In the genomic region with DNA sequence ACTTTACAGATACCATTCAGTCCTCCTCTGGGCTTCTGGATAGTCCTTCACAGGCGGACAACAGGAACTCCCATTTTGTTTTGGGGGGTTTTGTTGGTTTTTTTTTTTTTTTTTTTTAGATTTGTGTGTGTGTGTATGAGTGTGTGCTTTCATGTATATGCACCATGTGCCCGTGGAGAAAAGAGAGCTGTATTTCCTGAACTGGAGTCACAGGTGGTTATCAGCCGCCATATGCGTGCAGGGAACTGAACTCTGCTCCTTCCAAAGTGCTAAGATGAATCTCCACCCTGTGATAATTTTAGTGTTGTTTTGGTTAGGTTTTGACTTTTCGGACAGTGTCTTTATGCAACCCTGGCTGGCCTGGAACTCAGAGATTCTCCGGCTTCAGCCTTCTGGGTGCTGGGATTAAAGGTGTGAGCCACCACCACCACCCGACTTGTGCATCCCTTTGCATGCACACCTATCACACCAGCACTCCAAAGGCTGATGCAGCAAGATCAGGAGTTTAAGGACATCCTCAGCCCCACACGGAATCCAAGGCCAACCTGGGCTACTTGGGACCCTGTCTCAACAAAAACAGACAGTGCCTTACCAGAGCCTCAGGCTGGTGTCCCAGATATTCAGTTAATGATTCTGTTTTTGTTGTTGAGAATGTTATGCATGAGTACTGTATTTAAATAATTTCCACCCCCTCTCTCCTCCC, we compare ENCODE assay signal across 8 mouse cellular contexts. TPM values are rescaled to one million over a fixed set of nuclear protein-coding genes. Genes with fewer than 3 reads are reported as not detected.
A peak's percentile ranks its signal among the peaks of the same experiment; 100 is the strongest.
DNase-seq lines count a peak whose midpoint lies in the region; ATAC-seq and TF ChIP-seq lines count a peak whose summit lies in the region.

No protein-coding gene starts in this region.

- TF ChIP-seq CTCF in gastrocnemius, adult 2 months (IDR thresholded peaks at IDR 0.05) = no peak
- no peak for TF ChIP-seq CTCF in E14TG2a.4 (conservative IDR thresholded peaks at IDR 0.05; ENCODE audit: low read length)
- TF ChIP-seq CTCF in liver, embryonic 14.5 days (IDR thresholded peaks at IDR 0.05; ENCODE audit: low read depth) = no peak

- no peak for DNase-seq in gastrocnemius, adult 2 months
- no peak for DNase-seq in gastrocnemius, adult 8-10 months (ENCODE audit: low spot score in 2 of 2)
- DNase-seq in liver, embryonic 14.5 days (ENCODE audit: low read depth in 3 of 3, low spot score in 3 of 3) = no peak
- DNase-seq in gastrocnemius, postnatal 14 days = no peak
- no peak for DNase-seq in urinary bladder, postnatal 4 days (ENCODE audit: low spot score in 2 of 2)
- DNase-seq in left cerebral cortex, adult 18-20 months (ENCODE audit: low spot score in 2 of 2) = no peak

- H3K4me1 ChIP-seq in E14TG2a.4 (replicated peaks; ENCODE audit: low read depth, low read length) = peaks cover 82% of the 10 kb centered on the region
- H3K4me1 ChIP-seq in hindbrain, embryonic 12.5 days = peaks cover 35% of the 10 kb centered on the region
- peaks cover 16 to 19% of the 10 kb centered on the region in 2 experiments for H3K4me1 ChIP-seq in liver, embryonic 14.5 days (replicated peaks; ENCODE audit: control insufficient read depth in 2 of 2, insufficient read depth in 2 of 2, low read length in 1 of 2)

- H3K27ac ChIP-seq in gastrocnemius, adult 2 months = peak overlapping the region; percentile 99
- no peak overlapping the region for H3K27ac ChIP-seq in hindbrain, embryonic 12.5 days
- peak overlapping the region; percentile 33; the same call in 1 of the 2 replicates for H3K27ac ChIP-seq in liver, embryonic 14.5 days

- H3K4me3 ChIP-seq in gastrocnemius, adult 2 months = peak overlapping the region; percentile 85
- H3K4me3 ChIP-seq in E14TG2a.4 (replicated peaks; ENCODE audit: low read length) = peak overlapping the region; percentile 97
- peak overlapping the region; percentile 72 for H3K4me3 ChIP-seq in hindbrain, embryonic 12.5 days
- H3K4me3 ChIP-seq in liver, embryonic 14.5 days (ENCODE audit: insufficient read depth in 1 of 2, low read depth in 2 of 2, low read length in 2 of 2) = peak overlapping the region; percentile 84 to 92

- 74% methylated on average over 8 of the region's 8 CpGs for WGBS in hindbrain, embryonic 12.5 days
- WGBS in liver, embryonic 14.5 days (ENCODE audit: insufficient replicate concordance) = 34% methylated on average over 8 of the region's 8 CpGs

- peaks cover 39% of the 10 kb centered on the region for H3K36me3 ChIP-seq in E14TG2a.4 (ENCODE audit: insufficient read depth, low read length)
- H3K36me3 ChIP-seq in hindbrain, embryonic 12.5 days = peaks cover 12% of the 10 kb centered on the region; the same call in 1 of the 2 replicates
- H3K36me3 ChIP-seq in liver, embryonic 14.5 days (replicated peaks; ENCODE audit: control insufficient read depth, insufficient read depth, low read depth) = peaks cover 2% of the 10 kb centered on the region

- no peaks in the 10 kb centered on the region for H3K9me3 ChIP-seq in E14TG2a.4 (ENCODE audit: low read length)
- H3K9me3 ChIP-seq in hindbrain, embryonic 12.5 days (replicated peaks) = no peaks in the 10 kb centered on the region
- no peaks in the 10 kb centered on the region for H3K9me3 ChIP-seq in liver, embryonic 14.5 days (ENCODE audit: control insufficient read depth, low read length)

- H3K27me3 ChIP-seq in E14TG2a.4 (ENCODE audit: insufficient read depth, low read length) = no peaks in the 10 kb centered on the region
- H3K27me3 ChIP-seq in hindbrain, embryonic 12.5 days = no peaks in the 10 kb centered on the region
- no peaks in the 10 kb centered on the region for H3K27me3 ChIP-seq in liver, embryonic 14.5 days (ENCODE audit: control insufficient read depth, insufficient read depth, low read length)

- TF ChIP-seq EP300 in liver, embryonic 14.5 days (IDR thresholded peaks at IDR 0.05; ENCODE audit: low read depth) = no peak

- H3K9ac ChIP-seq in hindbrain, embryonic 12.5 days = peak overlapping the region; percentile 91
- H3K9ac ChIP-seq in liver, embryonic 14.5 days (replicated peaks) = peak overlapping the region; percentile 79

- intact Hi-C loops in gastrocnemius, adult 2 months (cut with DNase I) = no loop called here
- intact Hi-C loops in gastrocnemius, postnatal 14 days (cut with DNase I; ENCODE audit: low total_unique reads) = no loop called here

- H3K4me2 ChIP-seq in hindbrain, embryonic 12.5 days (replicated peaks) = peak overlapping the region; percentile 93
- peak overlapping the region; percentile 70 for H3K4me2 ChIP-seq in liver, embryonic 14.5 days (ENCODE audit: low read depth)

- ATAC-seq in hindbrain, embryonic 12.5 days (ENCODE audit: low FRiP score) = no peak
- ATAC-seq in liver, embryonic 14.5 days (ENCODE audit: insufficient read depth) = no peak

RNA-seq across cellular contexts. Expression of a gene that starts 1.4 kb away (rescaled TPM):
- 100 to 1,000 TPM; 483 to 898 TPM for total RNA-seq in gastrocnemius, adult 2 months (2021)
- 100 to 1,000 TPM; 520 to 588 (median 538) TPM for total RNA-seq in gastrocnemius, adult 8-10 months (2022)
- 349 and 383 TPM in 2 replicates for polyA plus RNA-seq in hindbrain, embryonic 12.5 days (2016; fragmentation: Nextera tagmentation; extraction: Ambion mirVana)
- 68.1 and 86.1 TPM in 2 replicates for polyA plus RNA-seq in liver, embryonic 14.5 days (2012; rRNA removed)
- polyA plus RNA-seq in liver, embryonic 14.5 days (2014; fragmentation: Nextera tagmentation; extraction: Ambion mirVana) = 201 and 211 TPM in 2 replicates
- 100 to 1,000 TPM; 480 to 609 TPM for total RNA-seq in gastrocnemius, postnatal 14 days (2021)
- 100 to 1,000 TPM; 192 to 194 TPM for total RNA-seq in left cerebral cortex, adult 18-20 months (2021)

RNA-seq across cellular contexts. Expression of a gene that starts 24.3 kb away (rescaled TPM):
- 10 to 100 TPM; 20.0 to 23.7 TPM for total RNA-seq in gastrocnemius, adult 2 months (2021)
- 10 to 100 TPM; 17.2 to 22.5 (median 18.4) TPM for total RNA-seq in gastrocnemius, adult 8-10 months (2022)
- polyA plus RNA-seq in hindbrain, embryonic 12.5 days (2016; fragmentation: Nextera tagmentation; extraction: Ambion mirVana) = 110 and 113 TPM in 2 replicates
- polyA plus RNA-seq in liver, embryonic 14.5 days (2012; rRNA removed) = 17.9 and 21.6 TPM in 2 replicates
- polyA plus RNA-seq in liver, embryonic 14.5 days (2014; fragmentation: Nextera tagmentation; extraction: Ambion mirVana) = 11.4 and 14.1 TPM in 2 replicates
- 10 to 100 TPM; 16.1 to 17.0 TPM for total RNA-seq in gastrocnemius, postnatal 14 days (2021)
- total RNA-seq in left cerebral cortex, adult 18-20 months (2021) = 100 to 1,000 TPM; 140 to 149 TPM

RNA-seq across cellular contexts. Expression of a gene that starts 47.9 kb away (rescaled TPM):
- 1 to 10 TPM; 1.5 to 4.7 TPM for total RNA-seq in gastrocnemius, adult 2 months (2021)
- total RNA-seq in gastrocnemius, adult 8-10 months (2022) = 1 to 10 TPM in 2 of 4 experiments, under 1 TPM in 2; 0.48 to 2.2 (median 1.3) TPM
- polyA plus RNA-seq in hindbrain, embryonic 12.5 days (2016; fragmentation: Nextera tagmentation; extraction: Ambion mirVana) = 344 and 345 TPM in 2 replicates
- polyA plus RNA-seq in liver, embryonic 14.5 days (2012; rRNA removed) = 7.1 and 10.5 TPM in 2 replicates
- polyA plus RNA-seq in liver, embryonic 14.5 days (2014; fragmentation: Nextera tagmentation; extraction: Ambion mirVana) = 11.0 and 11.6 TPM in 2 replicates
- 10 to 100 TPM; 33.9 to 47.3 TPM for total RNA-seq in gastrocnemius, postnatal 14 days (2021)
- 1 to 10 TPM; 3.8 to 4.4 TPM for total RNA-seq in left cerebral cortex, adult 18-20 months (2021)

RNA-seq across cellular contexts. Expression of a gene that starts 56.2 kb away (rescaled TPM):
- total RNA-seq in gastrocnemius, adult 2 months (2021) = 100 to 1,000 TPM in 1 of 2 experiments, 10 to 100 TPM in 1; 77.0 to 273 TPM
- total RNA-seq in gastrocnemius, adult 8-10 months (2022) = 100 to 1,000 TPM in 2 of 4 experiments, 10 to 100 TPM in 2; 91.7 to 147 (median 109) TPM
- polyA plus RNA-seq in hindbrain, embryonic 12.5 days (2016; fragmentation: Nextera tagmentation; extraction: Ambion mirVana) = 2.6 and 3.7 TPM in 2 replicates
- polyA plus RNA-seq in liver, embryonic 14.5 days (2012; rRNA removed) = 0.87 and 1.0 TPM in 2 replicates
- 1.7 and 1.8 TPM in 2 replicates for polyA plus RNA-seq in liver, embryonic 14.5 days (2014; fragmentation: Nextera tagmentation; extraction: Ambion mirVana)
- total RNA-seq in gastrocnemius, postnatal 14 days (2021) = 100 to 1,000 TPM; 101 to 150 TPM
- 10 to 100 TPM; 13.5 to 14.6 TPM for total RNA-seq in left cerebral cortex, adult 18-20 months (2021)

Comparison
In these comparisons a context has a peak if more than half of its experiments do, and no peak if none do; other contexts are left out.
1. RNA of a gene that starts 47.9 kb away (total RNA-seq): 33.9 to 47.3 TPM in gastrocnemius, postnatal 14 days; 1.5 to 4.7 TPM in gastrocnemius, adult 2 months, 3.8 to 4.4 TPM in left cerebral cortex, adult 18-20 months and 0.48 to 2.2 TPM in gastrocnemius, adult 8-10 months; every median in the first group is over 4 times any median in the second.
2. RNA of a gene that starts 24.3 kb away (total RNA-seq): 140 to 149 TPM in left cerebral cortex, adult 18-20 months; 20.0 to 23.7 TPM in gastrocnemius, adult 2 months, 17.2 to 22.5 TPM in gastrocnemius, adult 8-10 months and 16.1 to 17.0 TPM in gastrocnemius, postnatal 14 days; every median in the first group is over 4 times any median in the second.
3. Peak in every context shown above with its lines, with median percentiles within 50 percentile points of each other: H3K4me3 ChIP-seq.